Mouse (Mus musculus): ENCODE data around the gene Plagl2. TPM values are rescaled to one million over a fixed set of nuclear protein-coding genes. Genes with fewer than 3 reads are reported as not detected.
A peak's percentile ranks its signal among the peaks of the same experiment; 100 is the strongest.

Gene Plagl2
- polyA plus RNA-seq, 1 experiment from 2014 or later, result 14.8 TPM

DNA sequence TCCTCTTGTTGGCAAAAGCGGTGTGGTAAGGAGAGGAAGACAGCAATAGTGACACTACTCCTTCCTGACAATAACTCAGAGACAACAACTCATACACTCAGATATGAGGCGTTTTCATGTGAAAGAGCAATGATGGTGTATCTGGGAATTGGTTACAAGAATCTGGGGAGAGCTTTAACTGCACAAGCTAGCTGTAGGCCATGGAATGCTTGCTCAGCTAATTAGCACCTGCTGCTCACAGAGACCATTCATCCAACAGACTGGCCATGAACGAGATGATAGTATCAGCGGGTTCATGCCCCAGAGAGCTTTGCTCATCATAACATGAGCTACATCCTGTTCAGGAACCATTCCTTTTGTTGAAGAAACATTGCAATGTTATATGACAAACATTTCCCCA lies 4.0 kb downstream of the Plagl2 start:
- Histone ChIP-seq H3K4me3 (no peak overlapping the region), H3K27ac (no peak overlapping the region), H3K4me2 (no peak overlapping the region), H3K9me3 (no peaks in the 10 kb centered on the region), H3K4me1 (peaks cover 20% of the 10 kb centered on the region), H3K9ac (no peak overlapping the region), H3K36me3 (peaks cover 37% of the 10 kb centered on the region), H3K27me3 (no peaks in the 10 kb centered on the region)
- WGBS, result 61% methylated on average over 4 of the region's 4 CpGs
- ATAC-seq (ENCODE audit: insufficient number of reproducible peaks, low FRiP score, low TSS enrichment, low read depth), result no peak

DNA sequence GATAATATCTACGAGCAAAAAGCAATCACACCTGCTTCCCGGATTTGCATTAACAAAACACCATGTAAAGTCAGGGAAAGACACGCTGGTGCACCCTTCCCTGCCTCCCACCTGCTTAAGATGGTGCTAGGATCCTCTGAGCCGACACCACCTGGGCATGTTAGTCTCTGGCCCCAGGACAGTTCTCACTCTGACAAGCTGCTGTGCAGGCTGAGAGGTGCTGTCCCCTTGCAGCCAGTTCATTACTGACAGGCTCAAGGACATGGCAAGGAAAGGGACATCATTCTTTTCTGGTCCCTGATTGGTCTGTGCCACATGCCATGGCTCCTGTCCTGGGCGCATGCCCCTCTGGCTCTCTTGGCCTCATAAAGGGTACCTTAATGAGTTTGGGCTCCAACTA lies 12.7 kb downstream of the Plagl2 start:
- H3K9me3 ChIP-seq, result no peaks in the 10 kb centered on the region
- H3K36me3 ChIP-seq, result peaks cover 53% of the 10 kb centered on the region
- no peak overlapping the region for H3K27ac ChIP-seq
- no peaks in the 10 kb centered on the region for H3K27me3 ChIP-seq
- H3K4me2 ChIP-seq, result no peak overlapping the region
- no peak for ATAC-seq (ENCODE audit: insufficient number of reproducible peaks, low FRiP score, low TSS enrichment, low read depth)
- H3K4me3 ChIP-seq, result no peak overlapping the region
- peaks cover 13% of the 10 kb centered on the region for H3K4me1 ChIP-seq
- 77% methylated on average over 5 of the region's 5 CpGs for WGBS
- H3K9ac ChIP-seq, result no peak overlapping the region

DNA sequence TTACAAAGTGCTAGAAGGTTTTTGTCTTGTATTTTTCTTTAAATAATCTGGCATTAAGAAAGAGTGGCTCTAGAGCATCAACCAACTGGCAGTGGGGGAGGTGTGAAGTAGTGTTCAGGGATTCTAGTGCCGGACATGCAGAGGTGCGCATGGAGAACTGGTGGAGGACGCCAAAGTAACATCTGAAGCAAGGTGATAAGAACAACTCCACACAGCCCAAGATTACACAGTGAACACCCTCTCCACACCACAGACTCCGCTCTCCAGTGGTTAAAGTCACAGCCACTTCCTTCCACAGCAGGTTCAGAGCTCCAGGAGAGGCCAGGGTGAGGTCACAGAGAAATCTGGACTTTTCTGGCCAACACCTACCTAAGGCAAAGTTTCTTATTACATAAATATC lies 13.3 kb downstream of the Plagl2 start:
- Histone ChIP-seq H3K4me1 (peaks cover 13% of the 10 kb centered on the region), H3K36me3 (peaks cover 48% of the 10 kb centered on the region), H3K27ac (no peak overlapping the region), H3K27me3 (no peaks in the 10 kb centered on the region), H3K9me3 (no peaks in the 10 kb centered on the region), H3K4me3 (no peak overlapping the region), H3K4me2 (no peak overlapping the region), H3K9ac (no peak overlapping the region)
- 93% methylated on average over 4 of the region's 4 CpGs for WGBS
- ATAC-seq (ENCODE audit: insufficient number of reproducible peaks, low FRiP score, low TSS enrichment, low read depth), result no peak

DNA sequence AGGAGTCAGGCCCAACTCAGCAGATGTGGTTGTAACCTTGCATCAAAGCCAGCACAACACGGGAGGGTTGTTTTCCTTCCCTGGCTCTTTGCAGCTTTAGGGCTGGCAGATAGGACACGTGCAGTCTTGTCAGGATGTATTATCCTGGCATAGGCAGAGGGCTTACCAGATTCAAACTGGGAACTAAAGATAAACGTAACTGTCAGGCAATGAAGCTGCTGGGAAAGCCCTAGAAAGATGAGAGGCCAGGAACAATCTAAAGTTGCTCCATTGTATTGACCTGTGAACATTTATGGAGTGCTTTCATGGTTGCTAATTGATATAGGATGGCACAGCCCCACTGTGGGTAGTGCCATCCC lies 15.7 kb downstream of the Plagl2 start:
- H3K9ac ChIP-seq, result peak overlapping the region; percentile 77; the same call in 1 of the 2 replicates

DNA sequence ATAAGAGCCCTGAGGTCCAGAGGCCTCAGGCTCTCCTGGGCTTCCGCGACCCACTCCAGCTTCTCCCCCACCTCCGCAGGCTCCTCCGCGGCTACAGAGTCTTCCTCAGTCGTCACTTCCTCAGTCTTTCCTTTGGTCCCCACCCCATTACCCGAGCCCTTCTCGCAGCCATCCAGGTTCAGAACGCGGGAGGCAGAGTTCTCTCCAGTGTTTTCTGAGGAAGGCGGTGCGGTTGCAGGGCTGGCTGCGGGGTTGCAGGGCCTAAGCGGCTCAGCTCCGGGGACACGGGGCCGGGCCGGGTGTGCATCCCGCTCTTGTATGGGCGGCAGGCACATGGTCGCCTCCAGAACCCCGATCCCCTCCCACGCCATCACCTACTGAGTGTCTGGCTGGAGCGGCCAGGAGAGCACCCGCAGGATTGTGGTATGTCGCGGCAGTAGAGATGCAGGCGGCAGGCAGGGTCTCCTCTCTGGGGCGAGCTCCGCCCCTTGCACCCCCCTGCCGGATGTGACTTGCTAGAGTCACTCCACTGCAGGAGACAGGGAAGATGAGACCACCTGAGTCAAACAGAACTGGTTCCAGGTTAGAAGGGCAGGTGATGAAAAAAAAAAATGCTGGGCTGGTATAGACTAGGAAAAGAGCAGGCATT lies 16.2 kb downstream of the Plagl2 start, which contains the start of gene Tspyl3:
Gene Tspyl3 (minus strand): TSS at position 496 of the 649 bp plus-strand sequence.
- H3K27me3 ChIP-seq, result no peaks in the 10 kb centered on the region
- H3K27ac ChIP-seq, result peak within 1 kb of the TSS; percentile 84
- WGBS, result 4% methylated on average over 31 of the region's 31 CpGs
- peaks cover 13% of the 10 kb centered on the region for H3K4me1 ChIP-seq
- no peaks in the 10 kb centered on the region for H3K9me3 ChIP-seq
- peaks cover 33% of the 10 kb centered on the region for H3K36me3 ChIP-seq
- peak within 1 kb of the TSS; percentile 64 for H3K4me3 ChIP-seq
- peak; percentile 71; the same call in 1 of the 2 replicates for ATAC-seq (ENCODE audit: insufficient number of reproducible peaks, low FRiP score, low TSS enrichment, low read depth)
- H3K4me2 ChIP-seq, result peak within 1 kb of the TSS; percentile 80
- H3K9ac ChIP-seq, result peak within 1 kb of the TSS; percentile 77

More for the DNA sequence above, 15.7 kb downstream of the Plagl2 start:
- no peak; the same call in 1 of the 2 replicates for ATAC-seq (ENCODE audit: insufficient number of reproducible peaks, low FRiP score, low TSS enrichment, low read depth)
- Histone ChIP-seq H3K4me3 (peak overlapping the region; percentile 64), H3K4me1 (peaks cover 13% of the 10 kb centered on the region), H3K9me3 (no peaks in the 10 kb centered on the region), H3K4me2 (peak overlapping the region; percentile 80), H3K27ac (peak overlapping the region; percentile 84), H3K27me3 (no peaks in the 10 kb centered on the region), H3K36me3 (peaks cover 36% of the 10 kb centered on the region)
- 6% methylated on average over 3 of the region's 3 CpGs for WGBS

DNA sequence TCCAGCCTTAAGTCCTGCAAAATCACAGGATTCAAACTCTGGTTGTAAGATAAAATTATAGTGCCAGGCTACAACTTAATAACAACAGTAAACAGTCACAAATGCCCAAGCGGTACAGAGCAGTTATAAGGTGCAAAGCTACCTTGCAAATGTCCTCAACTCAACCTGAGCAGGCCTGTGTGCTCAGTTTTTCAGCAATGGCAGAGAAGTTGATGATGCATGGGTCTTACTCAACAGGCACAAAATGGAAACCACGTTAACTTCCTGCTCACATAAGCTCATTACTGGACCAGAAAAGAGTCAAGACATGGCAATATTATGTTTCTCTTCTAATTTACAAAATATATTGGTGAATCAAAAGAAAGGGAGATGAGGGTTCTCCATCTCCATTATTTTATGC lies 18.7 kb downstream of the Plagl2 start:
- no peak overlapping the region for H3K4me2 ChIP-seq
- H3K9ac ChIP-seq, result no peak overlapping the region
- ATAC-seq (ENCODE audit: insufficient number of reproducible peaks, low FRiP score, low TSS enrichment, low read depth), result no peak
- 92% methylated on average over 2 of the region's 2 CpGs for WGBS
- no peaks in the 10 kb centered on the region for H3K9me3 ChIP-seq
- H3K27me3 ChIP-seq, result no peaks in the 10 kb centered on the region
- no peak overlapping the region for H3K27ac ChIP-seq
- H3K4me1 ChIP-seq, result peaks cover 13% of the 10 kb centered on the region
- no peak overlapping the region for H3K4me3 ChIP-seq
- H3K36me3 ChIP-seq, result peaks cover 14% of the 10 kb centered on the region; the same call in 1 of the 2 replicates

GRCm38 (mm10) chr2:153222130-153222529 lies 19.1 kb downstream of the Plagl2 start:
- Histone ChIP-seq H3K4me1 (peaks cover 13% of the 10 kb centered on the region), H3K9ac (no peak overlapping the region), H3K27me3 (no peaks in the 10 kb centered on the region), H3K9me3 (no peaks in the 10 kb centered on the region), H3K36me3 (peaks cover 14% of the 10 kb centered on the region; the same call in 1 of the 2 replicates), H3K4me3 (no peak overlapping the region), H3K4me2 (no peak overlapping the region), H3K27ac (no peak overlapping the region)
- ATAC-seq (ENCODE audit: insufficient number of reproducible peaks, low FRiP score, low TSS enrichment, low read depth), result no peak

DNA sequence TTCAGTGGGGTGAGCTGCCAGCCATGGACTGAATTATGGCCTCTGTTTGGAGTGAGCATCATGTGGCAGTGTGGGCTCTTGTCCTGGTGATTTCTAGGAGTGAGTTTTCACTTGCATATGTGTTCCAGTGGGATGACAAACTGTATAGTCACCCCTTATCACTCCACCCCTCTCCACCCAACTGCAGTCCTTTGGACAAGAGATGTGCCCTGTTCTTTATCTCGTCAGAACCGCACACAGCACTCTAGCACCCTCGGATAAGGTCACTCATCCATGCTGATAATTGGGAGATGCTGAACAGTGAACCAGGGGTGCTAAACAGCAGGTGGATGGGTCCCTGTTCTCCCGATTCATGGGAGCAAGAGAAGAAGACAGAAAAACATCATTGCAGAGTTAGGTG lies 19.6 kb downstream of the Plagl2 start:
- Histone ChIP-seq H3K4me3 (no peak overlapping the region), H3K9me3 (no peaks in the 10 kb centered on the region), H3K27ac (no peak overlapping the region), H3K4me1 (peaks cover 13% of the 10 kb centered on the region), H3K36me3 (peaks cover 14% of the 10 kb centered on the region; the same call in 1 of the 2 replicates), H3K4me2 (no peak overlapping the region), H3K27me3 (no peaks in the 10 kb centered on the region), H3K9ac (no peak overlapping the region)
- WGBS, result 93% methylated on average over 4 of the region's 4 CpGs
- ATAC-seq (ENCODE audit: insufficient number of reproducible peaks, low FRiP score, low TSS enrichment, low read depth), result no peak

GRCm38 (mm10) chr2:153218516-153218915 lies 22.7 kb downstream of the Plagl2 start:
- ATAC-seq (ENCODE audit: insufficient number of reproducible peaks, low FRiP score, low TSS enrichment, low read depth), result no peak
- peaks cover 14% of the 10 kb centered on the region; the same call in 1 of the 2 replicates for H3K36me3 ChIP-seq
- no peak overlapping the region for H3K27ac ChIP-seq
- H3K4me2 ChIP-seq, result no peak overlapping the region
- 67% methylated on average over 3 of the region's 3 CpGs for WGBS
- H3K9me3 ChIP-seq, result no peaks in the 10 kb centered on the region
- H3K4me3 ChIP-seq, result no peak overlapping the region
- no peak overlapping the region for H3K9ac ChIP-seq
- no peaks in the 10 kb centered on the region for H3K27me3 ChIP-seq
- no peaks in the 10 kb centered on the region for H3K4me1 ChIP-seq

- H3K9ac ChIP-seq, result no peak overlapping the region
- ATAC-seq (ENCODE audit: insufficient number of reproducible peaks, low FRiP score, low TSS enrichment, low read depth), result no peak
- no peak overlapping the region for H3K4me2 ChIP-seq
- peaks cover 14% of the 10 kb centered on the region; the same call in 1 of the 2 replicates for H3K36me3 ChIP-seq
- 83% methylated on average over 10 of the region's 10 CpGs for WGBS
- no peaks in the 10 kb centered on the region for H3K4me1 ChIP-seq
- no peak overlapping the region for H3K4me3 ChIP-seq
- no peaks in the 10 kb centered on the region for H3K27me3 ChIP-seq
- no peak overlapping the region for H3K27ac ChIP-seq
- H3K9me3 ChIP-seq, result no peaks in the 10 kb centered on the region
Measured at GRCm38 (mm10) chr2:153217826-153218340, 23.3 kb downstream of the Plagl2 start.

DNA sequence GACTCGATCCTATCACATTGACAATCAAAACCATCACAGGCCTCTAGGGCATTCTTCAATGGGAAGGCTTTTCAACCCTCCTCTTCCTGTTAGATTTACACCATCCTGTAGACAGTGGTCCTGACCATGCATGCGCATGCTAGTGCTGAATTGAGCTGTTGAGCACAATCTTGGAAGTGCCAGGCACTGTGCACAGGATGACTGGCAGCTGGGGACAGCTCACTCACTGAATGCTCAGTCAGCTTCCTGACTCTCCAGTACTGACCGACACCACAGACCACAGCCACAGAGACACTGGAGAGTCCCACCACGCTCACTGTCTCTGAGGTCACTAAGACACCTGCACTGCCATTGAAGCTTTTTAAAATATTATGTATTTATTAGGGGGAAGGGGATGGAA lies 25.8 kb downstream of the Plagl2 start:
- Histone ChIP-seq H3K4me1 (no peaks in the 10 kb centered on the region), H3K9ac (no peak overlapping the region), H3K4me3 (no peak overlapping the region), H3K36me3 (peaks cover 5% of the 10 kb centered on the region; the same call in 1 of the 2 replicates), H3K9me3 (no peaks in the 10 kb centered on the region), H3K27ac (no peak overlapping the region), H3K27me3 (no peaks in the 10 kb centered on the region), H3K4me2 (no peak overlapping the region)
- WGBS, result 72% methylated on average over 4 of the region's 4 CpGs
- no peak for ATAC-seq (ENCODE audit: insufficient number of reproducible peaks, low FRiP score, low TSS enrichment, low read depth)

DNA sequence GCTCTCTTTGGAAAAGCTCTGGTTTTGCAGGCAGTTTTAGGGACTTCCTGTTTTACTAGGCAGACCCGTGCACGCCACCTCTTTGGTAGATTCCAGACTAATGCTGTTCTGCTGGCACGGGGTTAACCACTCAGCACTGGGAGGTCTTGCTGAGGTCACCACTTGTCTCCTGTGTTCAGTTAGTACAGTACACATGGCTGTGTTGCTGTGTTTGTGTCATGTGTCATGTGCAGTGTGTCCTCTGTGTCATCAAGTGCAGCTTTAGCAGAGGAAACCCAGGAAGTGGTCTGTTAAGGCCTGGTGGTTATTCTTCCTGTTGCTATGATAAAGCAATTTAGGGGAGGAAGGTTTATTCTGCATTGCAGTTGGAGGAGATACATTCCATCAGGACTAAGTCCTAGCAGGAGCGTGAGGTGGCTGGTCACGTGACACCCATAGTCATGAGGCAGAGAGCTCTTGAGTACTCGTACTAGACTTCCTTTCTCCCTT lies 26.4 kb downstream of the Plagl2 start:
- no peak overlapping the region for H3K27ac ChIP-seq
- no peak overlapping the region for H3K4me2 ChIP-seq
- WGBS, result 66% methylated on average over 6 of the region's 6 CpGs
- no peak overlapping the region for H3K9ac ChIP-seq
- H3K4me1 ChIP-seq, result no peaks in the 10 kb centered on the region
- H3K4me3 ChIP-seq, result no peak overlapping the region
- peaks cover 7% of the 10 kb centered on the region for H3K36me3 ChIP-seq
- ATAC-seq (ENCODE audit: insufficient number of reproducible peaks, low FRiP score, low TSS enrichment, low read depth), result no peak
- no peaks in the 10 kb centered on the region for H3K27me3 ChIP-seq
- no peaks in the 10 kb centered on the region for H3K9me3 ChIP-seq

Data from limb, embryonic 15.5 days (tissue).